Mouse (Mus musculus) CH12.LX (cell line): ENCODE results near the gene Efhb.

ENCODE experiments used
- CTCF ChIP-seq, 2 experiments: IDR thresholded peaks in 1 of 2; conservative IDR thresholded peaks in 1 of 2; 2 replicates each; pipeline ENCODE4 v1.5.1; 2011 to 2012; ENCODE audit warnings: low read depth in 2 of 2, low read length in 2 of 2, improper control_type of control experiment in 1 of 2, inconsistent platforms in 1 of 2, mild to moderate bottlenecking in 1 of 2, moderate library complexity in 1 of 2
- JUND ChIP-seq: conservative IDR thresholded peaks from 2 replicates; pipeline ENCODE4 v1.6.1; 2011; ENCODE audit warnings: low read depth, low read length, improper control_type of control experiment

GRCm38 (mm10) chr17:53456742-53457141, 6.4 kb downstream of the Efhb start:
- no peak for TF ChIP-seq CTCF (conservative IDR thresholded peaks at IDR 0.05 in 1 of 2, IDR thresholded peaks at IDR 0.05 in 1 of 2; ENCODE audit: low read depth in 2 of 2, low read length in 2 of 2)
- TF ChIP-seq JUND, result no peak
